Comparison of ENCODE assay signal across 11 mouse cellular contexts in the genomic region with DNA sequence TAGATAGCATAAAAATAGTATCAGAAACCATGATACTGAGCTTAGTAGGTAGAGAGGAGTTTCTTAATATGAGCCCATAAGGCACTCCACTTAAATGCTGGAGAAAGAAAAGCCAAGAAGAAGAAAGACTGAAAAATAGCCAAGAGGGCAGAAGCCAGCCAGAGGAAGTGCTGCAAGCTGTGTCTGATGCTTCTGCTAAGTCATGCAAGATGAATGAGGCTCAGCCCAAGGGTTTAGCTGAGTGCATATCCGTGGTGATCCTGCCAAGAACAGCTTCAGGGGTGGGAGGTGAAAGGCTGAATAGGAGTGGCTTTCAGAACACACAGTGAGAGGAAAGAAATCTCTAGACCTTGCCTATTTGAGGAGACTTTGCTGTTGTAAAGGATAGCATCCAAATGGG.
DNase-seq lines count a peak whose midpoint lies in the region; ATAC-seq and TF ChIP-seq lines count a peak whose summit lies in the region.
"Had no signal": no experiment of that assay in that cellular context is flagged by ENCODE, and none has a peak within 500 bp of the region (broad histone marks: within the 10 kb centered on the region; RNA-seq: fewer than 3 reads in every experiment).

No protein-coding gene starts in this region.

- H3K9ac ChIP-seq in forebrain, embryonic 15.5 days (replicated peaks): no peak overlapping the region
- no peak overlapping the region for H3K9ac ChIP-seq in forebrain, embryonic 12.5 days
- no peak overlapping the region for H3K9ac ChIP-seq in lung, embryonic 15.5 days
- H3K9ac ChIP-seq: embryonic facial prominence, embryonic 13.5 days; limb, embryonic 12.5 days had no signal

- no peak for TF ChIP-seq CTCF in layer of hippocampus, adult 2 months (conservative IDR thresholded peaks at IDR 0.05)

- 4% methylated on average over 1 of the region's 1 CpGs for WGBS in forebrain, embryonic 15.5 days
- WGBS in forebrain, embryonic 12.5 days: 12% methylated on average over 1 of the region's 1 CpGs
- 8% methylated on average over 1 of the region's 1 CpGs for WGBS in lung, embryonic 15.5 days

- H3K27me3 ChIP-seq in forebrain, embryonic 15.5 days: no peaks in the 10 kb centered on the region
- no peaks in the 10 kb centered on the region for H3K27me3 ChIP-seq in forebrain, embryonic 12.5 days
- no peaks in the 10 kb centered on the region for H3K27me3 ChIP-seq in lung, embryonic 15.5 days
- H3K27me3 ChIP-seq: CH12.LX; embryonic facial prominence, embryonic 13.5 days; limb, embryonic 12.5 days had no signal

- no peak overlapping the region for H3K4me2 ChIP-seq in forebrain, embryonic 15.5 days (replicated peaks)
- H3K4me2 ChIP-seq in forebrain, embryonic 12.5 days: no peak overlapping the region
- no peak overlapping the region for H3K4me2 ChIP-seq in lung, embryonic 15.5 days
- H3K4me2 ChIP-seq: embryonic facial prominence, embryonic 13.5 days; limb, embryonic 12.5 days had no signal

- H3K36me3 ChIP-seq in forebrain, embryonic 15.5 days: no peaks in the 10 kb centered on the region; the same call in 1 of the 2 replicates
- no peaks in the 10 kb centered on the region; the same call in 1 of the 2 replicates for H3K36me3 ChIP-seq in forebrain, embryonic 12.5 days (replicated peaks)
- no peaks in the 10 kb centered on the region for H3K36me3 ChIP-seq in lung, embryonic 15.5 days

- peaks cover 4% of the 10 kb centered on the region; the same call in 1 of the 2 replicates for H3K4me1 ChIP-seq in forebrain, embryonic 15.5 days
- H3K4me1 ChIP-seq in forebrain, embryonic 12.5 days: no peaks in the 10 kb centered on the region
- peaks cover 9% of the 10 kb centered on the region; the same call in 1 of the 2 replicates for H3K4me1 ChIP-seq in lung, embryonic 15.5 days
- H3K4me1 ChIP-seq: embryonic facial prominence, embryonic 13.5 days; limb, embryonic 12.5 days had no signal

- peak; percentile 21 for DNase-seq in right cerebral cortex, adult 18-20 months
- DNase-seq in right cerebral cortex, postnatal 25 days: no peak
- DNase-seq in heart, adult 9 months (ENCODE audit: low spot score in 2 of 2): peak; percentile 69
- DNase-seq in layer of hippocampus, adult 2 months (ENCODE audit: low spot score in 2 of 2): no peak

- ATAC-seq in forebrain, embryonic 15.5 days (replicated peaks): 0 out of 2 replicates have a peak, but pooled peaks have one; percentile 26
- no peak for ATAC-seq in forebrain, embryonic 12.5 days (ENCODE audit: low FRiP score)
- peak; percentile 96; the same call in 1 of the 2 replicates for ATAC-seq in lung, embryonic 15.5 days (ENCODE audit: borderline replicate concordance, extremely low read depth, low FRiP score, low TSS enrichment)
- no peak for ATAC-seq in inflammation-experienced regulatory T-cells, adult 6 months

- H3K27ac ChIP-seq in forebrain, embryonic 15.5 days (replicated peaks): no peak overlapping the region
- no peak overlapping the region for H3K27ac ChIP-seq in forebrain, embryonic 12.5 days
- peak overlapping the region; percentile 1; the same call in 1 of the 2 replicates for H3K27ac ChIP-seq in lung, embryonic 15.5 days
- H3K27ac ChIP-seq in layer of hippocampus, adult 2 months: no peak overlapping the region
- H3K27ac ChIP-seq: embryonic facial prominence, embryonic 13.5 days; limb, embryonic 12.5 days had no signal

- H3K4me3 ChIP-seq in forebrain, embryonic 15.5 days: no peak overlapping the region
- no peak overlapping the region for H3K4me3 ChIP-seq in forebrain, embryonic 12.5 days (replicated peaks)
- H3K4me3 ChIP-seq in lung, embryonic 15.5 days: no peak overlapping the region
- no peak overlapping the region for H3K4me3 ChIP-seq in layer of hippocampus, adult 2 months
- H3K4me3 ChIP-seq: embryonic facial prominence, embryonic 13.5 days; limb, embryonic 12.5 days had no signal

- H3K9me3 ChIP-seq in forebrain, embryonic 15.5 days: no peaks in the 10 kb centered on the region
- no peaks in the 10 kb centered on the region for H3K9me3 ChIP-seq in forebrain, embryonic 12.5 days
- H3K9me3 ChIP-seq in lung, embryonic 15.5 days: no peaks in the 10 kb centered on the region
- H3K9me3 ChIP-seq: embryonic facial prominence, embryonic 13.5 days; limb, embryonic 12.5 days had no signal

Comparison
In these comparisons a context has a peak if more than half of its experiments do, and no peak if none do; other contexts are left out.
1. ATAC-seq: peak in forebrain, embryonic 15.5 days (single experiment) and lung, embryonic 15.5 days (single experiment); none in forebrain, embryonic 12.5 days (single experiment) and inflammation-experienced regulatory T-cells, adult 6 months (single experiment).
2. DNase-seq: peak in right cerebral cortex, adult 18-20 months (single experiment) and heart, adult 9 months (2 of 2); none in right cerebral cortex, postnatal 25 days (single experiment) and layer of hippocampus, adult 2 months (0 of 2).